Mouse (Mus musculus) retina, postnatal 1 day (tissue): Measurements from ENCODE around the gene Gm266.

Experiments used
- DNase-seq: peaks from one replicate; pipeline ENCODE4 v3.0.0-alpha.2; 2012

Gene Gm266

GRCm38 (mm10) chr12:111500725-111501124 is 15.1 kb upstream of the Gm266 start:
- peak; percentile 79 for DNase-seq

GRCm38 (mm10) chr12:111499617-111500016 is 14.0 kb upstream of the Gm266 start:
- DNase-seq: no peak

GRCm38 (mm10) chr12:111497076-111497475 is 11.5 kb upstream of the Gm266 start:
- no peak for DNase-seq

GRCm38 (mm10) chr12:111494931-111495330 is 9.3 kb upstream of the Gm266 start:
- DNase-seq: no peak

- no peak for DNase-seq
These were observed 3.7 kb upstream of the Gm266 start for GRCm38 (mm10) chr12:111489261-111489865.

- peak; percentile 46 for DNase-seq
These were observed 832 bp upstream of the Gm266 start for GRCm38 (mm10) chr12:111486455-111486854.

- peak; percentile 40 for DNase-seq
These were observed 474 bp downstream of the Gm266 start for GRCm38 (mm10) chr12:111485046-111485651.

- peak; percentile 51 for DNase-seq
These were observed 5.7 kb downstream of the Gm266 start for GRCm38 (mm10) chr12:111479917-111480316.

- DNase-seq: no peak
These were observed 6.7 kb downstream of the Gm266 start for GRCm38 (mm10) chr12:111478924-111479323.

- DNase-seq: no peak
These were observed 10.6 kb downstream of the Gm266 start for GRCm38 (mm10) chr12:111474893-111475643.

GRCm38 (mm10) chr12:111474384-111474783 is 11.2 kb downstream of the Gm266 start:
- DNase-seq: no peak

GRCm38 (mm10) chr12:111472886-111473285 is 12.7 kb downstream of the Gm266 start:
- no peak for DNase-seq

- DNase-seq: no peak
These were observed 13.9 kb downstream of the Gm266 start for GRCm38 (mm10) chr12:111471721-111472120.

GRCm38 (mm10) chr12:111471119-111471518 is 14.5 kb downstream of the Gm266 start:
- no peak for DNase-seq

- DNase-seq: peak; percentile 81
These were observed 16.1 kb downstream of the Gm266 start for GRCm38 (mm10) chr12:111469507-111469906.

GRCm38 (mm10) chr12:111468206-111468605 is 17.4 kb downstream of the Gm266 start:
- no peak for DNase-seq

- no peak for DNase-seq
These were observed 19.3 kb downstream of the Gm266 start for GRCm38 (mm10) chr12:111466369-111466768.

GRCm38 (mm10) chr12:111463570-111463969 is 22.1 kb downstream of the Gm266 start:
- DNase-seq: no peak

GRCm38 (mm10) chr12:111457742-111458141 is 27.9 kb downstream of the Gm266 start:
- DNase-seq: no peak

GRCm38 (mm10) chr12:111455860-111456259 is 29.8 kb downstream of the Gm266 start:
- DNase-seq: no peak

- DNase-seq: no peak
These were observed 30.2 kb downstream of the Gm266 start for GRCm38 (mm10) chr12:111455311-111455846.

- no peak for DNase-seq
These were observed 30.9 kb downstream of the Gm266 start for GRCm38 (mm10) chr12:111454543-111455280.

- no peak for DNase-seq
These were observed 31.6 kb downstream of the Gm266 start for GRCm38 (mm10) chr12:111454021-111454420.
